Mouse (Mus musculus) bone marrow, adult 2 months (tissue): ENCODE results near the gene Plxna3.
A peak's percentile ranks its signal among the peaks of the same experiment; 100 is the strongest.

Experiments
- CTCF ChIP-seq: fragments of 200-500 bp; IDR thresholded peaks from 2 replicates; pipeline ENCODE4 v1.5.1; 2011; ENCODE audit warnings: low read length, control low read depth; ENCODE audit not compliant: control insufficient read depth, insufficient read depth
- POLR2A ChIP-seq: fragments of 200-500 bp; IDR thresholded peaks from 2 replicates; pipeline ENCODE4 v1.6.1; 2011; ENCODE audit warnings: low read depth, mild to moderate bottlenecking, control low read depth, low read length, borderline replicate concordance; ENCODE audit not compliant: control insufficient read depth

GRCm38 (mm10) chrX:74282395-74283091 is 46.3 kb upstream of the Plxna3 start:
- TF ChIP-seq CTCF (no peak), POLR2A (peak; percentile 59)
